Mouse (Mus musculus): Measurements from ENCODE around the gene Arl6ip5. TPM values are rescaled to one million over a fixed set of nuclear protein-coding genes. Genes with fewer than 3 reads are reported as not detected.
"Not testable (repeated sequence)": the region's sequence is repeated elsewhere in the genome, so short reads cannot be mapped to it uniquely, and the experiment has no call there.

Gene Arl6ip5
- polyA plus RNA-seq, 1 experiment from 2014 or later = 134 TPM

- no peaks in the 10 kb centered on the region for H3K36me3 ChIP-seq (replicated peaks)
- ATAC-seq (replicated peaks) = no peak
These were observed 51.7 kb downstream of the Arl6ip5 start for GRCm38 (mm10) chr6:97262229-97262628.

GRCm38 (mm10) chr6:97263750-97264149, 53.3 kb downstream of the Arl6ip5 start:
- H3K4me3 ChIP-seq; H3K4me1 ChIP-seq; H3K4me2 ChIP-seq; H3K36me3 ChIP-seq (replicated peaks); ATAC-seq (replicated peaks); H3K27me3 ChIP-seq (replicated peaks); H3K9ac ChIP-seq; H3K27ac ChIP-seq; H3K9me3 ChIP-seq: not testable (repeated sequence)

More at GRCm38 (mm10) chr6:97262229-97262628, 51.7 kb downstream of the Arl6ip5 start:
- H3K4me3 ChIP-seq = no peak overlapping the region
- H3K9ac ChIP-seq = no peak overlapping the region
- 83% methylated on average over 4 of the region's 4 CpGs for WGBS
- no peaks in the 10 kb centered on the region for H3K27me3 ChIP-seq (replicated peaks)
- no peaks in the 10 kb centered on the region for H3K4me1 ChIP-seq
- no peak overlapping the region for H3K27ac ChIP-seq
- H3K9me3 ChIP-seq = no peaks in the 10 kb centered on the region
- H3K4me2 ChIP-seq = no peak overlapping the region

GRCm38 (mm10) chr6:97265240-97265639, 54.8 kb downstream of the Arl6ip5 start:
- ATAC-seq (replicated peaks) = no peak
- Histone ChIP-seq H3K27me3 (replicated peaks) (no peaks in the 10 kb centered on the region), H3K4me3 (no peak overlapping the region), H3K27ac (no peak overlapping the region), H3K36me3 (replicated peaks) (no peaks in the 10 kb centered on the region), H3K4me1 (no peaks in the 10 kb centered on the region), H3K9me3 (no peaks in the 10 kb centered on the region), H3K4me2 (no peak overlapping the region), H3K9ac (no peak overlapping the region)
- 82% methylated on average over 8 of the region's 8 CpGs for WGBS

- no peak overlapping the region for H3K9ac ChIP-seq
- no peaks in the 10 kb centered on the region for H3K9me3 ChIP-seq
- no peak overlapping the region for H3K4me3 ChIP-seq
- H3K36me3 ChIP-seq (replicated peaks) = no peaks in the 10 kb centered on the region
- no peak overlapping the region for H3K4me2 ChIP-seq
- H3K27ac ChIP-seq = no peak overlapping the region
- no peaks in the 10 kb centered on the region for H3K4me1 ChIP-seq
- no peaks in the 10 kb centered on the region for H3K27me3 ChIP-seq (replicated peaks)
- no peak for ATAC-seq (replicated peaks)
- WGBS = 78% methylated on average over 3 of the region's 3 CpGs
These were observed 55.2 kb downstream of the Arl6ip5 start for GRCm38 (mm10) chr6:97265705-97266104.

GRCm38 (mm10) chr6:97266661-97267060, 56.2 kb downstream of the Arl6ip5 start:
- no peaks in the 10 kb centered on the region for H3K27me3 ChIP-seq (replicated peaks)
- no peak for ATAC-seq (replicated peaks)
- H3K27ac ChIP-seq = no peak overlapping the region
- no peak overlapping the region for H3K4me2 ChIP-seq
- no peak overlapping the region for H3K9ac ChIP-seq
- H3K4me3 ChIP-seq = no peak overlapping the region
- no peaks in the 10 kb centered on the region for H3K4me1 ChIP-seq
- H3K9me3 ChIP-seq = no peaks in the 10 kb centered on the region
- 84% methylated on average over 4 of the region's 4 CpGs for WGBS
- H3K36me3 ChIP-seq (replicated peaks) = no peaks in the 10 kb centered on the region

GRCm38 (mm10) chr6:97267132-97267531, 56.6 kb downstream of the Arl6ip5 start:
- Histone ChIP-seq H3K4me2 (no peak overlapping the region), H3K9me3 (no peaks in the 10 kb centered on the region), H3K27ac (no peak overlapping the region), H3K27me3 (replicated peaks) (no peaks in the 10 kb centered on the region), H3K4me1 (no peaks in the 10 kb centered on the region), H3K36me3 (replicated peaks) (no peaks in the 10 kb centered on the region), H3K9ac (no peak overlapping the region), H3K4me3 (no peak overlapping the region)
- no peak for ATAC-seq (replicated peaks)
- 96% methylated on average over 2 of the region's 2 CpGs for WGBS

- H3K4me3 ChIP-seq = no peak overlapping the region
- H3K36me3 ChIP-seq (replicated peaks) = no peaks in the 10 kb centered on the region
- no peak overlapping the region for H3K4me2 ChIP-seq
- H3K27ac ChIP-seq = no peak overlapping the region
- H3K27me3 ChIP-seq (replicated peaks) = no peaks in the 10 kb centered on the region
- no peak for ATAC-seq (replicated peaks)
- H3K4me1 ChIP-seq = no peaks in the 10 kb centered on the region
- 79% methylated on average over 11 of the region's 11 CpGs for WGBS
- H3K9ac ChIP-seq = no peak overlapping the region
- H3K9me3 ChIP-seq = no peaks in the 10 kb centered on the region
These were observed 59.1 kb downstream of the Arl6ip5 start for GRCm38 (mm10) chr6:97269596-97269995.

GRCm38 (mm10) chr6:97272349-97272748, 61.9 kb downstream of the Arl6ip5 start:
- WGBS = 60% methylated on average over 2 of the region's 2 CpGs
- no peak overlapping the region for H3K4me2 ChIP-seq
- H3K9ac ChIP-seq = no peak overlapping the region
- no peak overlapping the region for H3K4me3 ChIP-seq
- no peak overlapping the region for H3K27ac ChIP-seq
- no peaks in the 10 kb centered on the region for H3K4me1 ChIP-seq
- ATAC-seq (replicated peaks) = no peak
- H3K36me3 ChIP-seq (replicated peaks) = no peaks in the 10 kb centered on the region
- no peaks in the 10 kb centered on the region for H3K27me3 ChIP-seq (replicated peaks)
- H3K9me3 ChIP-seq = no peaks in the 10 kb centered on the region

- no peak for ATAC-seq (replicated peaks)
These were observed 62.7 kb downstream of the Arl6ip5 start for GRCm38 (mm10) chr6:97273058-97273710.

GRCm38 (mm10) chr6:97273777-97274176, 63.3 kb downstream of the Arl6ip5 start:
- no peaks in the 10 kb centered on the region for H3K9me3 ChIP-seq
- no peaks in the 10 kb centered on the region for H3K27me3 ChIP-seq (replicated peaks)
- H3K27ac ChIP-seq = no peak overlapping the region
- no peaks in the 10 kb centered on the region for H3K36me3 ChIP-seq (replicated peaks)
- ATAC-seq (replicated peaks) = no peak
- H3K4me3 ChIP-seq = no peak overlapping the region
- 84% methylated on average over 3 of the region's 3 CpGs for WGBS
- H3K4me2 ChIP-seq = no peak overlapping the region
- H3K4me1 ChIP-seq = peaks cover 6% of the 10 kb centered on the region; the same call in 1 of the 2 replicates
- no peak overlapping the region for H3K9ac ChIP-seq

More at GRCm38 (mm10) chr6:97273058-97273710, 62.7 kb downstream of the Arl6ip5 start:
- Histone ChIP-seq H3K9ac (no peak overlapping the region), H3K27ac (no peak overlapping the region), H3K4me2 (no peak overlapping the region), H3K36me3 (replicated peaks) (no peaks in the 10 kb centered on the region), H3K4me3 (no peak overlapping the region), H3K9me3 (no peaks in the 10 kb centered on the region), H3K4me1 (peaks cover 2% of the 10 kb centered on the region; the same call in 1 of the 2 replicates), H3K27me3 (replicated peaks) (no peaks in the 10 kb centered on the region)
- WGBS = 81% methylated on average over 16 of the region's 16 CpGs

- ATAC-seq (replicated peaks) = no peak
- H3K27ac ChIP-seq = no peak overlapping the region
- no peak overlapping the region for H3K9ac ChIP-seq
- no peak overlapping the region for H3K4me2 ChIP-seq
- H3K9me3 ChIP-seq = no peaks in the 10 kb centered on the region
- H3K27me3 ChIP-seq (replicated peaks) = no peaks in the 10 kb centered on the region
- H3K4me1 ChIP-seq = peaks cover 6% of the 10 kb centered on the region; the same call in 1 of the 2 replicates
- H3K36me3 ChIP-seq (replicated peaks) = no peaks in the 10 kb centered on the region
- no peak overlapping the region for H3K4me3 ChIP-seq
- WGBS = 53% methylated on average over 4 of the region's 4 CpGs
These were observed 65.3 kb downstream of the Arl6ip5 start for GRCm38 (mm10) chr6:97275760-97276159.

- H3K27me3 ChIP-seq (replicated peaks) = no peaks in the 10 kb centered on the region
- no peak overlapping the region for H3K4me3 ChIP-seq
- peaks cover 6% of the 10 kb centered on the region; the same call in 1 of the 2 replicates for H3K4me1 ChIP-seq
- WGBS = 34% methylated on average over 4 of the region's 4 CpGs
- no peaks in the 10 kb centered on the region for H3K9me3 ChIP-seq
- no peak overlapping the region for H3K4me2 ChIP-seq
- H3K36me3 ChIP-seq (replicated peaks) = no peaks in the 10 kb centered on the region
- no peak overlapping the region for H3K27ac ChIP-seq
- no peak overlapping the region for H3K9ac ChIP-seq
- no peak for ATAC-seq (replicated peaks)
These were observed 65.9 kb downstream of the Arl6ip5 start for GRCm38 (mm10) chr6:97276366-97276765.

- Histone ChIP-seq H3K4me1 (peaks cover 6% of the 10 kb centered on the region; the same call in 1 of the 2 replicates), H3K4me2 (no peak overlapping the region), H3K9ac (no peak overlapping the region), H3K27me3 (replicated peaks) (no peaks in the 10 kb centered on the region), H3K36me3 (replicated peaks) (no peaks in the 10 kb centered on the region), H3K9me3 (no peaks in the 10 kb centered on the region), H3K27ac (no peak overlapping the region), H3K4me3 (no peak overlapping the region)
- ATAC-seq (replicated peaks) = no peak; the same call in 1 of the 2 replicates
- WGBS = 67% methylated on average over 5 of the region's 5 CpGs
These were observed 66.5 kb downstream of the Arl6ip5 start for GRCm38 (mm10) chr6:97276890-97277497.

Measured in midbrain, embryonic 15.5 days (tissue).